Mouse (Mus musculus) erythroblast, adult 5-6 weeks (primary cell): ENCODE data around the gene Pex11b. TPM values are rescaled to one million over a fixed set of nuclear protein-coding genes. Genes with fewer than 3 reads are reported as not detected.
"Not testable (repeated sequence)": the region's sequence is repeated elsewhere in the genome, so short reads cannot be mapped to it uniquely, and the experiment has no call there.

Source experiments
- ATAC-seq: replicated peaks from 2 replicates; pipeline ENCODE4 v1.8.0; 2016; ENCODE audit warnings: moderate number of reproducible peaks, mild to moderate bottlenecking, moderate TSS enrichment, inconsistent platforms; ENCODE audit not compliant: poor library complexity, low FRiP score, severe bottlenecking
- total RNA-seq, 2 experiments: library from RNA; stranded (forward) in 1 of 2; stranded (reverse) in 1 of 2; fragments of 150-400 nt in 1 of 2; fragments of 200-764, 138-1000 nt in 1 of 2; gene quantifications; 2 replicates each; pipeline versions ENCODE4 v1.2.3 to v1.2.4; 2015 to 2017; ENCODE audit warnings: low replicate concordance in 2 of 2

The Pex11b gene
- total RNA-seq (2015; ENCODE audit: low replicate concordance) (7.7 and 22.1 TPM in 2 replicates), total RNA-seq (2017; ENCODE audit: low replicate concordance) (2.6 and 7.1 TPM in 2 replicates)

- peak; percentile 91 for ATAC-seq
Observed at GRCm38 (mm10) chr3:96634928-96635879, at the start of gene Pex11b, which contains the start of gene Gm42957. Gene Pex11b (plus strand): TSS chr3:96635376. Gene Gm42957 (plus strand): TSS chr3:96635474.

- no peak for ATAC-seq
Observed at GRCm38 (mm10) chr3:96590657-96591056, 44.5 kb upstream of the Pex11b start.

- peak; percentile 35 for ATAC-seq
Observed at GRCm38 (mm10) chr3:96593374-96593773, 41.8 kb upstream of the Pex11b start.

GRCm38 (mm10) chr3:96593790-96594560 lies 41.2 kb upstream of the Pex11b start, which contains the start of gene Polr3gl:
Gene Polr3gl (minus strand): TSS chr3:96594181.
- peak; percentile 98 for ATAC-seq

- ATAC-seq: no peak
Observed at GRCm38 (mm10) chr3:96594851-96595250, 40.3 kb upstream of the Pex11b start.

DNA sequence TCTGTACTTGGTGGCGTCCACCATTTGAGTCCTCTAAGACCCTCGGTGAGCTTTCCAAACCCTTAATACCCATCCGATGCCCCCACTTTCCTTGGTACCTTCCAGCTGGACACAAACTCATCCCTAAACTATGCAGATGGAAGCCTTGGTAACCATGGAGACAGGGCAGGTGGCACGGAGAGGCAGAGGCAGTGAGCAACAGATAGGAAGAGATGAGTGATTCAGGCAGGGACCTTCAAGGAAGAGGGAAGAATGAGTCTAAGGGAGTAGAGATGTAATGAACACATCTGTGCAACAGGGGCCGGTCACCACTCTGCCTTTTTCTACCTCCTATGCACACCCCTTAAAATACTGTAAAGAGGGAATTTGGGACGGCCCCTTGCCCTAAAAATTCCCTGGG lies 39.5 kb upstream of the Pex11b start:
- ATAC-seq: no peak

GRCm38 (mm10) chr3:96596228-96596707 lies 38.9 kb upstream of the Pex11b start, which contains the start of gene Ankrd34a:
Gene Ankrd34a (plus strand): TSS chr3:96596636.
- ATAC-seq: no peak

- no peak for ATAC-seq
Observed at GRCm38 (mm10) chr3:96596855-96597254, 38.3 kb upstream of the Pex11b start.

GRCm38 (mm10) chr3:96597435-96597891 lies 37.7 kb upstream of the Pex11b start:
- no peak for ATAC-seq

DNA sequence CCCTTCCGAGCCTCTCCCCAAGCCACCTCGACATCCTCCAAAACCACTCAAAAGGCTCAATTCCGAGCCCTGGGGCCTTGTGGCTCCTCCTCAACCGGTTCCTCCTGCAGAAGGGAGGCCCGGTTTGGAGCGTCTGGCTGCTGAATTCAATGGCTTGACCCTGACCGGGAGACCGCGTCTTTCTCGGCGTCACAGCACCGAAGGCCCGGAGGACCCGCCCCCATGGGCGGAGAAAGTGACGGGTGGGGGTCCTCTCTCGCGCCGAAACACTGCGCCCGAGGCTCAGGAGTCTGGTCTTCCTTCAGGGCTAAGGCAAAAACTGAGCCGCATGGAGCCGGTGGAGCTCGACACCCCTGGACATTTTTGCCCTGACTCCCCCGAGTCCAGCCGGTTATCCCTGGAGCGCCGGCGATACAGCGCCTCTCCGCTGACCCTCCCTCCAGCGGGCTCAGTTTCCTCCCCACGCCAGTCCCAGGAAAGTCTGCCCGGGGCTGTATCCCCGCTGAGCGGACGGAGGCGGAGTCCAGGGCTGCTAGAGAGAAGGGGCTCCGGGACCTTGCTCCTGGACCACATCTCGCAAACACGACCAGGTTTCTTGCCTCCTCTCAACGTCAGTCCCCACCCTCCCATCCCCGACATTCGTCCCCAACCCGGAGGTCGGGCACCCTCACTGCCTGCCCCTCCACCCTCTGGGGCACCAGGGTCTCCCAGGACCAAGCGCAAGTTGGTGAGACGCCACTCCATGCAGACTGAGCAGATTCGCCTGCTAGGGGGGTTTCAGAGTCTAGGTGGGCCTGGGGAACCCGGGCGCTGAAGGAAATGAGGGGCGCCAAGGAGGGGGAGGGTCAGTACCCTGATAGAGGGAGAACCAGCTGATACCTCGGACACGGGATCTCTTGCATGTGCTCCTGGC lies 36.8 kb upstream of the Pex11b start:
- ATAC-seq: no peak

DNA sequence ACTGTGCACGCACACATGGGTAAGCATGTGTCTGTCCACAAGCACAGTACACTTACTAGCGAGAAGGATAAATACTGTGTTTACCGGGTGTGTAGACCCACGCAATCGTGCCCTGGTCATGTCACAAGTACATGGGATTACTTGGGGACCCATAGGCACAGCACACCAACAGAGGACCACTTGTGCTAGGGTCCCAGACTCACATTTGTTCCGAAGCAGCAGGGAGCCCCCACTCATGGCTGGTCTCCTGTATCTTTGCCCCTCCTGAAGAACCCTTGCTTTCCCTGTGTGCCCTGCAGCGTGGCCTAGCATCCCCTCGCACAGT lies 36.1 kb upstream of the Pex11b start:
- no peak for ATAC-seq

- no peak for ATAC-seq
Observed at GRCm38 (mm10) chr3:96599411-96599810, 35.8 kb upstream of the Pex11b start.

- ATAC-seq: 0 out of 2 replicates have a peak, but pooled peaks have one; percentile 40
Observed at GRCm38 (mm10) chr3:96600639-96601250, 34.4 kb upstream of the Pex11b start, which contains the start of gene Lix1l. Gene Lix1l (plus strand): TSS chr3:96601149.

DNA sequence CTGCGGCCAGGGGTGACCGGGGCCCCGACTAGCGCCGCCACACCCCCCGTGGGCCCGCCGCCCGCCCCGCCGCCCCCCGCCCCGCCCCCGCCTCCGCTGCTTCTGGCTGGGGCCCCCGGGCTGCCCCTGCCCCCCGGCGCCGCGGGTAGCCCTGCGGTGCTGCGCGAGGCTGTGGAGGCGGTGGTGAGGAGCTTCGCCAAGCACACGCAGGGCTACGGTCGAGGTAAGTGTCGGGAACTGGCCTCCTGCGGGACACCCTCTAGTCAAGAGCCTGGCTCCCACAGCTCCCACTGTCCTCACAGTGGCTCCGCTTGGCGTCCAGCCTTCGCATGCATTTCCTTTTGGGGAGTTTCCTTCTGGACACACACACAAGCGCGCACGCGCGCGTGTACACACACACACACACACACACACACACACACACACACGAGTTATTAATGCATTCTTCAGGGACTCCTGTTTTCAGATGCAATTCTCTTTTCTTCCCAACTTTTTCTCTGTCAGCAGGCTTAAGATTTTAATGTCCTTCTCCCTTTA lies 33.9 kb upstream of the Pex11b start:
- no peak for ATAC-seq

DNA sequence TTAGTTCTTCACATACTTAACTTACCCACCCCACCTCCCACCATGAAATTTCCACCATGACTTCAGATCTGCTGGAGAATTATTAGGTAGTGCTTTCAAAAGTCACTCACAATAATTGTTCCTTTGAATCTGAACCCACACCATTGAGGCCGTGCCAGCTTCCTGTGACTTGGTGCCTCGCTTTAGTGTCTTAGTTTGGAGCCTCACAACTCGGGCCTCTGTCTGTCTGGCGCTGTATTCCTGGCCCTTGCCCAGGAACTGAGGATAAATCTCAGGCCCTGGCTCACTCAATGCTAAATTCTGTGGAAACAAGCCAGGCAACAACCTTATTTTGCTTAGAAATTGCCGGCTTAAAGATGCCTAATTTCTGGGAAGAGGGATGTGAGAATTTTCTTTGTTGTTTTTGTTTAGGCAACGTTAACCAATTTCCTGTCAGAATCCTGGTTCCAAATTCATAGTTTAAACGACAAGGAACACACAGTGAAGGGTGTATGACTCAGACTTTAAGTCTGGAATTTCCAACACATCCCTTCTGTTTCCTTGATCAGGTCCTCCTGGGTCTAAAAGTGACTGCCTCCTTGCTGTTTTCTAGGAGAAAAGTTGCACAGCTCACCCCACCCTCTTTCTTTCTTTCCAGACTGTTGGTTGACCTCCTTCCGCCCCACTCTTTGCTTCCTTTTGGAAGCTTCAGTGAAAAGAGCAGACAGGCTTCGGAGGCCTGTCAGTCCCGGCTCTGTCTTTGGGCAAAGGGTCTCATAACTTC lies 33.1 kb upstream of the Pex11b start:
- no peak for ATAC-seq

DNA sequence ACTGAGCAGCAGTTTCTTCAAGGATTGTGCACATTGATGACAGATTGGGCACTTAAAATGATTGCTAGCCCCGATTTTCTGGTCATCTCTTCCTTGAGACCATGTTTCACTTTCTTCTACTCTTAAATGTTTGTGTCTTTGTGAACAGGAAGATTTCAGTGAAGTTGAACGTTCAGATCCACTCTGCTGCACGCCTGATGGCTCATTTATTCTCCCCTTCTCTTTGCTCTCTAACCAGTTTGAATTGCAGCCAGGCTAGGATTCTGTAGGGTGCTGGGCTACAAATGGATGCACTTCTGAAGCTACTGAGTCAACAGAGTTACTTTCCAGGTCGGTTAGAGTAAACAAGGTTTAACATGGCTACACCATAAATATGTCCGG lies 32.5 kb upstream of the Pex11b start:
- no peak for ATAC-seq

DNA sequence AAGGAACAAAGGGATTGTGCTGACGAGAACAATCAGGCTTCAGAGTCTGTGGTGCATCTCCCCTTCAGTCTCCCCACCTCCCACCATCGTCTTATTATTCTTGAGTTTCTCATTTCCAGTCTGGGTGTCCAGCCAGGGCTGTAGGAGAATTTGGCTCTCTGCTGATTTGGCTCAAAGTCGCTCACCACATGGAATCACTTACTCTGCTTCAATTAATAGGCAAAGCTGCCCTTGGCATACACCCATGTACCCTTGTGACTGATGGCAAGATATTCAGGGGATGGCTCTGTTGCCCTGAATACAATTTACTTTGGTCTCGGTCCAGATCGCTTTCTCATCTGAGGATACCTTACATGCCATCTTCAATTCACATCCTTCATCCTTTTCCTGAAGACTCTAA lies 31.9 kb upstream of the Pex11b start:
- no peak for ATAC-seq

DNA sequence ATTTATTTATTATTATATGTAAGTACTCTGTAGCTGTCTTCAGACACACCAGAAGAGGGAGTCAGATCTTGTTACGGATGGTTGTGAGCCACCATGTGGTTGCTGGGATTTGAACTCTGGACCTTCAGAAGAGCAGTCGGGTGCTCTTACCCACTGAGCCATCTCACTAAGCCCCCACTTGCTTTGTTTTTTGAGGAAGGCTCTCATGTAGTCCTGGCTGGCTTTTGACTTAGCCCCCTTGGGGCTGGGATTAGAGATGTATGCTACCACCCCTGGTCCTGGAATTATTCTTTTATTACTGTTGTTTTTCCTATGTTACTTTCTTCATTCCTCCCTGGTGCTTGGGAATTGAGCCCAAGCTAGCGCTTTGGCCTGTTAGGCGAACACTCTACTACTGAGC lies 29.2 kb upstream of the Pex11b start:
- ATAC-seq: not testable (repeated sequence)
